Mouse (Mus musculus) stomach, postnatal 0 days (tissue): ENCODE measurements around the gene Ubox5. TPM values are rescaled to one million over a fixed set of nuclear protein-coding genes. Genes with fewer than 3 reads are reported as not detected.
A peak's percentile ranks its signal among the peaks of the same experiment; 100 is the strongest.

Source experiments
- ATAC-seq: fragments of 200-750 bp; cut with Nextera tagmentation; 2 replicates; pipeline ENCODE4 v1.8.0; 2017; ENCODE audit not compliant: low FRiP score, low TSS enrichment
- DNase-seq: peaks from one replicate; pipeline ENCODE4 v3.0.0-alpha.2; 2016; ENCODE audit warnings: low spot score
- H3K27ac ChIP-seq: fragments of 300-500 bp; sonication (generic); replicated peaks from 2 replicates; pipeline ENCODE4 v1.5.1; 2014; ENCODE audit warnings: mild to moderate bottlenecking, control low read depth
- H3K27me3 ChIP-seq: fragments of 300-500 bp; sonication (generic); 2 replicates; pipeline ENCODE4 v1.6.1; 2014; ENCODE audit warnings: low read length; ENCODE audit not compliant: control insufficient read depth, insufficient read depth
- H3K36me3 ChIP-seq: fragments of 300-500 bp; sonication (generic); 2 replicates; pipeline ENCODE4 v1.6.1; 2014; ENCODE audit warnings: low read length, mixed read lengths; ENCODE audit not compliant: control insufficient read depth, insufficient read depth
- H3K4me1 ChIP-seq: fragments of 300-500 bp; sonication (generic); replicated peaks from 2 replicates; pipeline ENCODE4 v1.6.1; 2014; ENCODE audit warnings: antibody characterized with exemption; ENCODE audit not compliant: control insufficient read depth, insufficient read depth
- H3K4me2 ChIP-seq: fragments of 300-500 bp; sonication (generic); replicated peaks from 2 replicates; pipeline ENCODE4 v1.6.1; 2014; ENCODE audit warnings: low read depth, mild to moderate bottlenecking, control low read depth, moderate library complexity
- H3K4me3 ChIP-seq: fragments of 300-500 bp; sonication (generic); 2 replicates; pipeline ENCODE4 v1.5.1; 2014; ENCODE audit warnings: low read depth, low read length, control low read depth
- H3K9ac ChIP-seq: fragments of 300-500 bp; sonication (generic); 2 replicates; pipeline ENCODE4 v1.6.1; 2014; ENCODE audit warnings: mild to moderate bottlenecking, low read length, control low read depth, mixed read lengths
- H3K9me3 ChIP-seq: fragments of 300-500 bp; sonication (generic); 2 replicates; pipeline ENCODE4 v1.6.1; 2016; ENCODE audit warnings: low read length; ENCODE audit not compliant: control insufficient read depth
- CTCF ChIP-seq: IDR thresholded peaks from 2 replicates; pipeline ENCODE4 v1.5.1; 2016; ENCODE audit warnings: antibody characterized with exemption, low read depth, mild to moderate bottlenecking, moderate library complexity
- EP300 ChIP-seq: optimal IDR thresholded peaks from 2 replicates; pipeline ENCODE3; 2016; ENCODE audit warnings: antibody characterized with exemption
- WGBS: fragments of 180-500 bp; shearing (Covaris S2); extraction: QIAGEN DNeasy Blood & Tissue Kit; methylation state at CpG from one replicate; pipeline ENCODE4 v1.1.7; 2014; 5-methylcytosine and 5-hydroxymethylcytosine counted together
- polyA plus RNA-seq: library from polyadenylated mRNA; unstranded; fragments of >200 nt; fragmentation: Nextera tagmentation; extraction: Ambion mirVana; gene quantifications from 2 replicates; pipeline ENCODE4 v1.2.1, GENCODE M21; 2015

Ubox5 gene
- polyA plus RNA-seq, 1 experiment from 2014 or later = 4.1 TPM

- no peak overlapping the region for H3K9ac ChIP-seq
- no peak overlapping the region for H3K4me2 ChIP-seq
- no peaks in the 10 kb centered on the region for H3K4me1 ChIP-seq
- H3K36me3 ChIP-seq = no peaks in the 10 kb centered on the region; the same call in 1 of the 2 replicates
- ATAC-seq (no peak), DNase-seq (no peak)
- no peak for TF ChIP-seq CTCF
- H3K4me3 ChIP-seq = no peak overlapping the region
- H3K9me3 ChIP-seq = no peaks in the 10 kb centered on the region
- no peak overlapping the region for H3K27ac ChIP-seq
- no peaks in the 10 kb centered on the region for H3K27me3 ChIP-seq
These were observed 59.9 kb downstream of the Ubox5 start for GRCm38 (mm10) chr2:130569926-130570325.

GRCm38 (mm10) chr2:130568921-130569320 lies 60.9 kb downstream of the Ubox5 start:
- DNase-seq (no peak), ATAC-seq (no peak)
- WGBS = 54% methylated on average over 4 of the region's 4 CpGs
- no peaks in the 10 kb centered on the region; the same call in 1 of the 2 replicates for H3K36me3 ChIP-seq
- no peaks in the 10 kb centered on the region for H3K4me1 ChIP-seq
- H3K27me3 ChIP-seq = no peaks in the 10 kb centered on the region
- H3K4me3 ChIP-seq = no peak overlapping the region
- H3K9me3 ChIP-seq = no peaks in the 10 kb centered on the region
- no peak overlapping the region for H3K27ac ChIP-seq
- no peak overlapping the region for H3K4me2 ChIP-seq
- TF ChIP-seq CTCF (no peak), EP300 (no peak)
- no peak overlapping the region for H3K9ac ChIP-seq

GRCm38 (mm10) chr2:130564983-130565382 lies 64.9 kb downstream of the Ubox5 start:
- ATAC-seq (no peak), DNase-seq (no peak)
- H3K9ac ChIP-seq = no peak overlapping the region
- 82% methylated on average over 8 of the region's 8 CpGs for WGBS
- no peaks in the 10 kb centered on the region for H3K9me3 ChIP-seq
- H3K4me1 ChIP-seq = no peaks in the 10 kb centered on the region
- H3K27ac ChIP-seq = no peak overlapping the region
- peak overlapping the region; percentile 88; the same call in 1 of the 2 replicates for H3K4me2 ChIP-seq
- peaks cover under 1% of the 10 kb centered on the region; the same call in 1 of the 2 replicates for H3K36me3 ChIP-seq
- no peak overlapping the region for H3K4me3 ChIP-seq
- H3K27me3 ChIP-seq = no peaks in the 10 kb centered on the region
- TF ChIP-seq EP300 = no peak
- no peak for TF ChIP-seq CTCF

GRCm38 (mm10) chr2:130564063-130564462 lies 65.8 kb downstream of the Ubox5 start:
- peak overlapping the region; percentile 88 for H3K4me3 ChIP-seq
- peak; percentile 30 for ATAC-seq
- H3K27me3 ChIP-seq = no peaks in the 10 kb centered on the region
- peak overlapping the region; percentile 88 for H3K4me2 ChIP-seq
- no peak for DNase-seq
- TF ChIP-seq EP300 = no peak
- TF ChIP-seq CTCF = no peak
- peak overlapping the region; percentile 84 for H3K9ac ChIP-seq
- peak overlapping the region; percentile 49; the same call in 1 of the 2 replicates for H3K27ac ChIP-seq
- no peaks in the 10 kb centered on the region for H3K4me1 ChIP-seq
- H3K36me3 ChIP-seq = peaks cover 3% of the 10 kb centered on the region; the same call in 1 of the 2 replicates
- H3K9me3 ChIP-seq = no peaks in the 10 kb centered on the region
- WGBS = under 1% methylated on average over 23 of the region's 23 CpGs

GRCm38 (mm10) chr2:130563212-130564055 lies 66.4 kb downstream of the Ubox5 start, which contains the start of gene Mrps26:
Gene Mrps26 (plus strand): TSS chr2:130563742.
- Histone ChIP-seq H3K27me3 (no peaks in the 10 kb centered on the region), H3K4me3 (peak within 1 kb of the TSS; percentile 88), H3K4me2 (peak within 1 kb of the TSS; percentile 88), H3K9me3 (no peaks in the 10 kb centered on the region), H3K36me3 (peaks cover 3% of the 10 kb centered on the region; the same call in 1 of the 2 replicates), H3K4me1 (no peaks in the 10 kb centered on the region), H3K27ac (peak within 1 kb of the TSS; percentile 73), H3K9ac (peak within 1 kb of the TSS; percentile 84)
- under 1% methylated on average over 61 of the region's 61 CpGs for WGBS
- peak; percentile 98 for ATAC-seq
- TF ChIP-seq EP300 (no peak), CTCF (peak; percentile 68)
- peak; percentile 93 for DNase-seq

- TF ChIP-seq CTCF (peak; percentile 47), EP300 (no peak)
- no peaks in the 10 kb centered on the region for H3K4me1 ChIP-seq
- H3K27me3 ChIP-seq = no peaks in the 10 kb centered on the region
- peaks cover 3% of the 10 kb centered on the region; the same call in 1 of the 2 replicates for H3K36me3 ChIP-seq
- no peak overlapping the region for H3K27ac ChIP-seq
- H3K9me3 ChIP-seq = no peaks in the 10 kb centered on the region
- H3K9ac ChIP-seq = no peak overlapping the region
- H3K4me3 ChIP-seq = no peak overlapping the region
- no peak for DNase-seq
- WGBS = 71% methylated on average over 2 of the region's 2 CpGs
- no peak for ATAC-seq
- H3K4me2 ChIP-seq = no peak overlapping the region
These were observed 71.8 kb downstream of the Ubox5 start for GRCm38 (mm10) chr2:130558015-130558414.
